Mouse (Mus musculus) embryonic fibroblast, embryonic 13.5 days (primary cell): ENCODE measurements at regions not wholly inside any gene's neighbourhood (a gene's known extent, or its start where the extent isn't known, plus 50 kb on each side); places are given as distances from the start of the nearest gene placed in this dataset.

Experiments
- CTCF ChIP-seq: IDR thresholded peaks from 2 replicates; pipeline ENCODE4 v1.5.1; 2011; ENCODE audit warnings: mild to moderate bottlenecking, control low read depth, low read length, moderate library complexity, borderline replicate concordance; ENCODE audit not compliant: insufficient read depth
- POLR2A ChIP-seq: IDR thresholded peaks from 2 replicates; pipeline ENCODE4 v1.6.1; 2011; ENCODE audit warnings: low read depth, mild to moderate bottlenecking, control low read depth, low read length, moderate library complexity

DNA sequence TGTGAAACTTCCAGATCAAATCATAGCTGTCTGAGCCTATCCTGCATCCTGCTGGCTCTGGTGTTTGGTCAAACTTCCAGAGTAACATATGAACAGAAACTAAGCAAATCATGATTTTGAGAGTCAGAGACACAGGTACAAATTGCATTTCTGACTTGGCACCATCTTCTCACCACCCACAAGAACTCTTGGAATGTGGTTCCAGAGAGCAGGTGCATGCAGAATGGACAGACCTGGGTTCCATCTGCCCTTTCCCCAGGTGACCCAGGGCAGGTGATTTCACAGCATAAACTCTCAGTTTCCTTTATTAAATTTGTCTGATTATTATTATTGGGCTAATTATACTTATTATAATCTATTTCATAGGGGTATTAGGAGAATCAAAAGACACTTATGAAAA lies 527.0 kb upstream of the Auts2 start:
- TF ChIP-seq POLR2A = no peak
- no peak for TF ChIP-seq CTCF
